Mouse (Mus musculus) right cerebral cortex, postnatal 4 days (tissue): ENCODE results near the gene Usp43.

Experiments used
- DNase-seq: peaks from one replicate; pipeline ENCODE4 v3.0.0-alpha.2; 2022

The Usp43 gene

GRCm38 (mm10) chr11:67806832-67807597 lies 114.9 kb downstream of the Usp43 start:
- no peak for DNase-seq

GRCm38 (mm10) chr11:67805538-67805937 lies 116.4 kb downstream of the Usp43 start:
- no peak for DNase-seq
